In genomic region chr2:29965906-29966305, GRCm38 (mm10) we compare ENCODE assay signal across 8 mouse cellular contexts. TPM values are rescaled to one million over a fixed set of nuclear protein-coding genes. Genes with fewer than 3 reads are reported as not detected.
DNase-seq lines count a peak whose midpoint lies in the region; ATAC-seq and TF ChIP-seq lines count a peak whose summit lies in the region.

No protein-coding gene starts in this region.

- ATAC-seq in CD4-positive, CD25-positive, alpha-beta regulatory T cell, adult 4 months, result peak; percentile 3
- ATAC-seq in embryonic facial prominence, embryonic 15.5 days (ENCODE audit: insufficient number of reproducible peaks, low FRiP score, low TSS enrichment, low read depth), result peak; percentile 29
- peak; percentile 4 for ATAC-seq in lung, postnatal 0 days
- ATAC-seq in megakaryocyte-erythroid progenitor cell, adult 5-6 weeks (replicated peaks; ENCODE audit: low FRiP score, low TSS enrichment, poor library complexity, severe bottlenecking), result no peak

- peak overlapping the region; percentile 80 for H3K4me3 ChIP-seq in embryonic facial prominence, embryonic 15.5 days (replicated peaks)
- H3K4me3 ChIP-seq in lung, postnatal 0 days (ENCODE audit: low read depth, low read length), result peak overlapping the region; percentile 99

- H3K9ac ChIP-seq in embryonic facial prominence, embryonic 15.5 days, result peak overlapping the region; percentile 79
- H3K9ac ChIP-seq in lung, postnatal 0 days (replicated peaks; ENCODE audit: low read depth), result peak overlapping the region; percentile 97

- H3K36me3 ChIP-seq in embryonic facial prominence, embryonic 15.5 days, result no peaks in the 10 kb centered on the region
- no peaks in the 10 kb centered on the region for H3K36me3 ChIP-seq in lung, postnatal 0 days (ENCODE audit: insufficient read depth, low read length)

- H3K27ac ChIP-seq in embryonic facial prominence, embryonic 15.5 days (replicated peaks), result peak overlapping the region; percentile 92
- H3K27ac ChIP-seq in lung, postnatal 0 days (ENCODE audit: low read length), result peak overlapping the region; percentile 89

- peak; percentile 46 to 57 for DNase-seq in adrenal gland, adult 18-20 months (ENCODE audit: low spot score in 2 of 2)
- DNase-seq in heart, postnatal 14 days, result peak; percentile 50 to 60
- DNase-seq in layer of hippocampus, postnatal 10 days (ENCODE audit: low spot score in 2 of 2), result peak; percentile 57 to 70
- peak; percentile 31 for DNase-seq in lung, postnatal 0 days (ENCODE audit: low spot score)
- peak; percentile 67 for DNase-seq in right cerebral cortex, postnatal 25 days

- no peak for TF ChIP-seq EP300 in lung, postnatal 0 days (IDR thresholded peaks at IDR 0.05)

- no peaks in the 10 kb centered on the region for H3K9me3 ChIP-seq in embryonic facial prominence, embryonic 15.5 days (replicated peaks)
- H3K9me3 ChIP-seq in lung, postnatal 0 days (ENCODE audit: low read length), result no peaks in the 10 kb centered on the region

- under 1% methylated on average over 41 of the region's 41 CpGs for WGBS in embryonic facial prominence, embryonic 15.5 days
- WGBS in lung, postnatal 0 days, result 0% methylated on average over 25 of the region's 41 CpGs

- no peaks in the 10 kb centered on the region for H3K27me3 ChIP-seq in embryonic facial prominence, embryonic 15.5 days
- H3K27me3 ChIP-seq in lung, postnatal 0 days (replicated peaks; ENCODE audit: insufficient read depth, low read length), result no peaks in the 10 kb centered on the region

- peak; percentile 32 for TF ChIP-seq CTCF in lung, postnatal 0 days (IDR thresholded peaks at IDR 0.05)

- intact Hi-C loops in heart, postnatal 14 days (cut with DNase I), result loop anchor here (2.0 kb wide), 1 partner anchor 31 kb away; the partner anchor contains the start of gene Gle1

- peak overlapping the region; percentile 65 for H3K4me2 ChIP-seq in embryonic facial prominence, embryonic 15.5 days (replicated peaks)
- peak overlapping the region; percentile 70 for H3K4me2 ChIP-seq in lung, postnatal 0 days (replicated peaks; ENCODE audit: low read depth, low read length)

- H3K4me1 ChIP-seq in embryonic facial prominence, embryonic 15.5 days, result peaks cover 43% of the 10 kb centered on the region
- H3K4me1 ChIP-seq in lung, postnatal 0 days (ENCODE audit: insufficient read depth, low read depth, low read length), result peaks cover 17% of the 10 kb centered on the region; the same call in 1 of the 2 replicates

RNA-seq across cellular contexts. Expression of gene Sptan1, which starts 0.5 kb away (rescaled TPM):
- polyA plus RNA-seq in CD4-positive, CD25-positive, alpha-beta regulatory T cell, adult 4 months (2017; shearing (Covaris generic)), result 100 to 1,000 TPM in 1 of 2 experiments, 10 to 100 TPM in 1; 70.4 to 103 TPM
- total RNA-seq in adrenal gland, adult 18-20 months (2021), result 100 to 1,000 TPM; 191 to 224 TPM
- 85.8 and 99.0 TPM in 2 replicates for polyA plus RNA-seq in embryonic facial prominence, embryonic 15.5 days (2015; fragmentation: Nextera tagmentation; extraction: Ambion mirVana)
- total RNA-seq in heart, postnatal 14 days (2021), result 100 to 1,000 TPM; 255 TPM
- 1,000 to 10,000 TPM in 1 of 2 experiments, 100 to 1,000 TPM in 1; 939 to 1,018 TPM for total RNA-seq in layer of hippocampus, postnatal 10 days (2021)
- 112 and 115 TPM in 2 replicates for polyA plus RNA-seq in lung, postnatal 0 days (2015; fragmentation: Nextera tagmentation; extraction: Ambion mirVana)
- 5.2 and 8.1 TPM in 2 replicates for total RNA-seq in megakaryocyte-erythroid progenitor cell, adult 5-6 weeks (2014; fragmentation: Nextera tagmentation)
- total RNA-seq in megakaryocyte-erythroid progenitor cell, adult 5-6 weeks (2017), result 9.7 and 19.7 TPM in 2 replicates

RNA-seq across cellular contexts. Expression of gene Gle1, which starts 30.7 kb away (rescaled TPM):
- polyA plus RNA-seq in CD4-positive, CD25-positive, alpha-beta regulatory T cell, adult 4 months (2017; shearing (Covaris generic)), result 10 to 100 TPM; 61.6 to 82.4 TPM
- total RNA-seq in adrenal gland, adult 18-20 months (2021), result 10 to 100 TPM; 28.1 to 30.8 TPM
- 59.5 and 63.5 TPM in 2 replicates for polyA plus RNA-seq in embryonic facial prominence, embryonic 15.5 days (2015; fragmentation: Nextera tagmentation; extraction: Ambion mirVana)
- 10 to 100 TPM; 25.1 to 25.2 TPM for total RNA-seq in heart, postnatal 14 days (2021)
- total RNA-seq in layer of hippocampus, postnatal 10 days (2021), result 10 to 100 TPM; 43.4 to 45.0 TPM
- 32.4 and 33.2 TPM in 2 replicates for polyA plus RNA-seq in lung, postnatal 0 days (2015; fragmentation: Nextera tagmentation; extraction: Ambion mirVana)
- total RNA-seq in megakaryocyte-erythroid progenitor cell, adult 5-6 weeks (2014; fragmentation: Nextera tagmentation), result 39.1 and 52.0 TPM in 2 replicates
- 64.5 and 72.1 TPM in 2 replicates for total RNA-seq in megakaryocyte-erythroid progenitor cell, adult 5-6 weeks (2017)

Comparison
In these comparisons a context has a peak if more than half of its experiments do, and no peak if none do; other contexts are left out.
1. RNA of gene Sptan1, which starts 0.5 kb away (total RNA-seq): 939 to 1,018 TPM in layer of hippocampus, postnatal 10 days, 255 TPM in heart, postnatal 14 days and 191 to 224 TPM in adrenal gland, adult 18-20 months; 5.2 to 19.7 TPM in megakaryocyte-erythroid progenitor cell, adult 5-6 weeks; every median in the first group is over 4 times any median in the second.
2. Peak in every context shown above with its lines, with median percentiles within 50 percentile points of each other: DNase-seq.